Mouse (Mus musculus): Measurements from ENCODE around the gene Actl6b. TPM values are rescaled to one million over a fixed set of nuclear protein-coding genes. Genes with fewer than 3 reads are reported as not detected.

Gene Actl6b
- polyA plus RNA-seq, 1 experiment from 2014 or later: 76.1 TPM

DNA sequence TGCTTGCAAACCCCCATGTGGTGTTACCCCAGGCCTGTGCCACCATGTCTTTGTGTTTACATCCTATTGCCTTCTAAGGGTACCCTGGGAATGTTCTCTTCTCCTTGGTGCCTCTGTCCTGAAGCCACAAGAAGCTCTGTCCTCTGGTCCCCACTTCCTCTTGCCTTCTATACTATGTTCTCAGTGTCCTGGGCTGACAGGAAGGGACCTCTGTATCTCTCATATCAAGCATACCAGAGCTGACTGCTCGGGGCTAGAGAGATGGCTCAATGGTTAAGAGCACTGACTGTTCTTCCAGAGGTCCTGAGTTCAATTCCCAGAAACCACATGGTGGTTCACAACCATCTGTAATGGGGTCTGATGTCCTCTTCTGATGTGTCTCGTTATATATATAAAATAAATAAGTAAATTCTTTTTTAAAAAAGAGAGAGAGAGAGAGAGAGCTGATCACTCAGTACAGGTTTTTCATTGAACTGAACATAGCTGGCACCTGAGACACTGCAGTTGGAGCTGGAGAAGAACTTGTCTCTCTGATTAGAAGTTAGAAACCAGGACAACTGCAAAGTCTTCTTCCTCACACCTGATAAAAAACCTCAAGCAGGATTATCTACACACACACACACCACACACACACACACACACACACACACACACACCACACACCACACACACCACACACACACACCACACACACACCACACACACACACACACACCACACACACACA lies 44.9 kb downstream of the Actl6b start:
- ATAC-seq (ENCODE audit: low FRiP score): no peak

DNA sequence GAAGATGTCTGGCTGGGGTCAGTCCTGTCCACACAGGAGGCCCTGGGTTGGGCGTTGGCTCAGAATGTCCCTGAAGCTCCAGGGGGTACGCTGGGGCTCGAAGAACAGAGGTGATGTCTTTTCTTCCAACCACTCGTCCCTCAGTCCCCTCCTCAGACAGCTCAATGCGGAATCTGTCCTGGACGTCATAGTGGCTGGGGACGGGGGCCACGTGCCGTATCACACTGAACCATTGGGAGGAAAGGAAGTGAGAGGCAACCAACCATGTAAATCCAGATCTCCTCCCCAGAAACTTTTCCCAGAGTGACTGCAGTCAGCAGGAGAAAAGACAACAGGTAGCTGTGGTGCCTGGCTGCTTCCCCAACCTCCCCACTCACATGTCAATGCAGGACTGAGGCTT lies 46.3 kb downstream of the Actl6b start:
- Histone ChIP-seq H3K4me1 (peaks cover 37% of the 10 kb centered on the region), H3K36me3 (replicated peaks) (no peaks in the 10 kb centered on the region), H3K4me3 (replicated peaks) (peak overlapping the region; percentile 71), H3K4me2 (peak overlapping the region; percentile 96), H3K9ac (peak overlapping the region; percentile 86), H3K27ac (no peak overlapping the region), H3K27me3 (no peaks in the 10 kb centered on the region), H3K9me3 (no peaks in the 10 kb centered on the region)
- 70% methylated on average over 9 of the region's 9 CpGs for WGBS
- no peak for ATAC-seq (ENCODE audit: low FRiP score)

More for the DNA sequence above, 44.9 kb downstream of the Actl6b start:
- H3K9ac ChIP-seq: no peak overlapping the region
- 83% methylated on average over 2 of the region's 2 CpGs for WGBS
- no peaks in the 10 kb centered on the region for H3K9me3 ChIP-seq
- H3K4me3 ChIP-seq (replicated peaks): no peak overlapping the region
- no peaks in the 10 kb centered on the region for H3K36me3 ChIP-seq (replicated peaks)
- H3K4me2 ChIP-seq: no peak overlapping the region
- peaks cover 34% of the 10 kb centered on the region for H3K4me1 ChIP-seq
- no peak overlapping the region for H3K27ac ChIP-seq
- no peaks in the 10 kb centered on the region for H3K27me3 ChIP-seq

DNA sequence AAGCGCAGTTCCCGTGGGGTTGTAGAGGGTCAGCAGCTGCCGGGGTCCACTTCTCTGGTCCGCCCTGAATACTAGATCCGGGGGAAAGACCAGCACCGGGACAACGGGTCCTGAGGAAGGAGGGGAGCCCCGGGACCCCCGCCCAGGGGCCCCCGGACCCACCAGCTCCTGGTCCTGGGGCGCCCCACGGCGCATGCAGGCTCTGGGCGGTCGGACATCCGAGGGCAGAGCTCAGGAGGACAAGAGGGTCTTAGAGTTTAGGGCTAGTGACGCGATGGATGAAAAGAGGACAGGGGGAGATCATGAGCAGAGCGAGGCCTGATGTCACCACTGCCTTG lies 46.9 kb downstream of the Actl6b start:
- H3K9ac ChIP-seq: peak overlapping the region; percentile 86
- ATAC-seq (ENCODE audit: low FRiP score): no peak; the same call in none of the 2 replicates
- no peaks in the 10 kb centered on the region for H3K36me3 ChIP-seq (replicated peaks)
- H3K4me1 ChIP-seq: peaks cover 37% of the 10 kb centered on the region
- 3% methylated on average over 19 of the region's 19 CpGs for WGBS
- no peaks in the 10 kb centered on the region for H3K9me3 ChIP-seq
- H3K4me2 ChIP-seq: peak overlapping the region; percentile 96
- no peaks in the 10 kb centered on the region for H3K27me3 ChIP-seq
- H3K27ac ChIP-seq: peak overlapping the region; percentile 81; the same call in 1 of the 2 replicates
- H3K4me3 ChIP-seq (replicated peaks): peak overlapping the region; percentile 71

DNA sequence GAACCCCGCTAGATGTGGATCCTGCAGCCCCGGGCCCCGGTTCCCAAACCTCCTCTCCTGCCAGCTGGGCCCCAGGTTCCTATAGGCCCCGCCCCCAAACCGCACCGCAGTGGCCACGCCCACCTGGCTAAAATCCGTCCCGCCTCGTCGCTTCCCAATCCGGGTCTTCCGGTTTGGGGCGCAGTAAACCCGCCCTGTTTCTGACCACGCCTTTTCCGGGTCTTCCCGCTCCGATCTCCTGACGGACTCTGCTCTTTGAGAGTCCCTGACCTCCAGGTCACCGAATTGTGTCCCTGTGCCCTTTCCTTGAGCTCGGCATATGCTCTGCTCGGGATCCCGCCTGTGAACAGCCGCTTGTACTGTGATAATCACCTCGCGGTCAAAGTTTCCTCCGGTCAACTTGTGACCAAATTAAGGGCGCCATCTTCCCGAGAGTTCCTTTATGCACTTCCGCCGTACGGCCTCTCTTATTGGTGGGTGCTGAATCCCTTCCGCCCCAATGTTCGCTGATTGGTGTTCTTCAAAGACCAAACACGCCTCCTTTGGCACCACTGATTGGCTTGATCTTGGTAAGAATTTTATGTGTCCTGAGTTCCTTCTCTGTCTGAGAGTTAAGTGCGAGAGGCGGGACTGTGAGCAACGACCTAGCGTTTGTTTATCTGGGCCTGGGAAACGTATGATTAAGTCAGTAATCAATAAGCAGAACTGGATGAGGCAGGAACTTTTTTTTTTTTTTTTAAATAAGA lies 47.5 kb downstream of the Actl6b start, which contains the start of gene Mospd3:
Gene Mospd3, minus strand, starts transcription at position 440 of the 746 bp plus-strand sequence.
- no peaks in the 10 kb centered on the region for H3K36me3 ChIP-seq (replicated peaks)
- peaks cover 37% of the 10 kb centered on the region for H3K4me1 ChIP-seq
- H3K9ac ChIP-seq: peak within 1 kb of the TSS; percentile 86
- peak; percentile 95 for ATAC-seq (ENCODE audit: low FRiP score)
- no peaks in the 10 kb centered on the region for H3K27me3 ChIP-seq
- under 1% methylated on average over 41 of the region's 41 CpGs for WGBS
- H3K4me2 ChIP-seq: peak within 1 kb of the TSS; percentile 96
- peak within 1 kb of the TSS; percentile 71 for H3K4me3 ChIP-seq (replicated peaks)
- H3K27ac ChIP-seq: peak within 1 kb of the TSS; percentile 81
- no peaks in the 10 kb centered on the region for H3K9me3 ChIP-seq

DNA sequence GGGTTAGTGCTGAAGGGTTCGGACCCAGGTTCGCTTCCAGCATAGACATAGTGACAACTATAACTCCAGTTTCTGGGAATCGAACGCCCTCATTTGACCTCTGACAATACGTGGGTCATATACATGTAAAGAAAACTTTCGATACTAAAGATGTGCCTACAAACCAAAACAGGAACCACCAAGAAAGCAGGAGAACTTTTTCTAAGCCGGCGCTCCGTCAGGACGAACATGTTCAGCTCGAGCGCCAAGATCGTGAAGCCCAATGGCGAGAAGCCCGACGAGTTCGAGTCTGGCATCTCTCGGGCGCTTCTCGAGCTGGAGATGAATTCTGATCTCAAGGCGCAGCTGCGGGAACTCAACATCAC lies 48.0 kb downstream of the Actl6b start:
- under 1% methylated on average over 22 of the region's 22 CpGs for WGBS
- Histone ChIP-seq H3K27ac (no peak overlapping the region; the same call in 1 of the 2 replicates), H3K27me3 (no peaks in the 10 kb centered on the region), H3K4me2 (peak overlapping the region; percentile 96), H3K4me3 (replicated peaks) (peak overlapping the region; percentile 71), H3K4me1 (peaks cover 37% of the 10 kb centered on the region), H3K9me3 (no peaks in the 10 kb centered on the region), H3K36me3 (replicated peaks) (no peaks in the 10 kb centered on the region), H3K9ac (peak overlapping the region; percentile 59)
- no peak for ATAC-seq (ENCODE audit: low FRiP score)

DNA sequence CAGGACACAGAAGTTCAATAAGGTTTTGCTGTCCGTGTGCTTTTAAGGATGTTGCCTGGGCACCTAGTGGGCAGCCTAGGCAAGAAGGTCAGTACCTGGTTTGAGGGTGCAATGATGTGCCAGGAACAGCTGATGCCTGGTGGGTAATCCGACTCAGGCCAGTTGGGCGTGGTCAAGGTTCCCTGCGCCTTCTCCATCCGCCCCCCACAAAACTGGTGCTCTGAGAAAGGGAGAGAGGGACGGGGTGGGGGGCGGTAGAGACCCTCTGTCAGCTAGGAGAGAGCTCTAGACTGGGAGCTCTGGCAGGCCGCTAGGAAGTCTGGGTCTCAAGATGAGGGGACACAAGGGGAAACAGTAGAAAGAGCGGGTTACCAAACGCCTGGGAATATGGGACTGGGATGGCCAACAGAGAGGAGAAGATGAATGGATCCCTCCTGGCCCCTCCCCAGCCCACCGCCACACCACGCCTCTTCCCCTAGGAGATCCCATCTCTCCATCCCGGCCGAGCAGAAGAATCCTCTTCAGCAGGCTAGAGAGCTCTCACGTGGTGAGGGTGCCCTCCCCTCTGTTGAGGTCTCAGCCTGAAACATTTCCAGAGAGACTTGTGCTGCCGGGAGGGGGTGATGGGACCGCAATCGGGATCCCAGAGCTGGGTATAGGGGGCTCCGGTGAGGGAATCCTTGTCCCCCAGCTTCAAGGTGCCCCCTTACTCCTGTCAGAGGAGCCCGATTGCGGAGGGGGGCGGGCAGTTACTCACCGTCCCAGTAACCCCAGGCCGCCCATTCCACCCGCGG lies 54.7 kb downstream of the Actl6b start:
- no peaks in the 10 kb centered on the region for H3K36me3 ChIP-seq (replicated peaks)
- H3K27ac ChIP-seq: no peak overlapping the region
- peaks cover 24% of the 10 kb centered on the region for H3K27me3 ChIP-seq
- H3K9me3 ChIP-seq: no peaks in the 10 kb centered on the region
- H3K4me2 ChIP-seq: peak overlapping the region; percentile 43
- peak overlapping the region; percentile 4; the same call in 1 of the 2 replicates for H3K4me3 ChIP-seq (replicated peaks)
- ATAC-seq (ENCODE audit: low FRiP score): peak; percentile 40; the same call in 1 of the 2 replicates
- 12% methylated on average over 26 of the region's 26 CpGs for WGBS
- H3K9ac ChIP-seq: 0 out of 2 replicates have a peak overlapping the region, but pooled peaks have one; percentile 33
- H3K4me1 ChIP-seq: peaks cover 49% of the 10 kb centered on the region

DNA sequence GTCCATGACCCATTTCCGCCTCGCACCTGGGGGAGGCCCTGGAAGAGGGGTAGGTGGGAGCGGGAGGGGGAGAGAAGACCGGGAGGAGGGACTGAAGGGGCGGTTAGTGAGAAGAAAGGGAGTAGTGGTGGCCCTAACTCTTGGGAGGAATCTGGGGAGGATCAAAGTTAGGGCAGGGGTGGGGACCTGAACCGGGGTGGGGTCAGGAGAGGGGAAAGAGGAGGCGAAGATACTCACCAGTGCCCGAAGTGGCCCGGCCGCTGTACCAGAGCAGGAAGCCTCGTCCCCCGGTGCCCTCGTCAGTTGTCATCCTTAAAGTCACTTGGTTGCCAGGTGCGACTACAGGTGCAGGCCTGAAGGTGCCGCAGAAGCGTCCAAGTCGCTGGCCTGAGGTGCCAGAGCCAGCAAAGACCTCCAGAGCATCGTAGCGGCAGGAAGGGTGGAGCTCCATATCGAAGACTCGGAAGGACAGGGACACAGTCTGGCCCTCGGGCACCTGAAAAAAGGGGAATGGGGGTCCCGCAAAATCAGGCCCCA lies 55.4 kb downstream of the Actl6b start:
- 16% methylated on average over 21 of the region's 23 CpGs for WGBS
- no peak for ATAC-seq (ENCODE audit: low FRiP score)
- Histone ChIP-seq H3K36me3 (replicated peaks) (no peaks in the 10 kb centered on the region), H3K4me3 (replicated peaks) (peak overlapping the region; percentile 4; the same call in 1 of the 2 replicates), H3K9ac (0 out of 2 replicates have a peak overlapping the region, but pooled peaks have one; percentile 33), H3K9me3 (no peaks in the 10 kb centered on the region), H3K4me1 (peaks cover 48% of the 10 kb centered on the region), H3K27ac (no peak overlapping the region), H3K4me2 (peak overlapping the region; percentile 43), H3K27me3 (peaks cover 24% of the 10 kb centered on the region)

DNA sequence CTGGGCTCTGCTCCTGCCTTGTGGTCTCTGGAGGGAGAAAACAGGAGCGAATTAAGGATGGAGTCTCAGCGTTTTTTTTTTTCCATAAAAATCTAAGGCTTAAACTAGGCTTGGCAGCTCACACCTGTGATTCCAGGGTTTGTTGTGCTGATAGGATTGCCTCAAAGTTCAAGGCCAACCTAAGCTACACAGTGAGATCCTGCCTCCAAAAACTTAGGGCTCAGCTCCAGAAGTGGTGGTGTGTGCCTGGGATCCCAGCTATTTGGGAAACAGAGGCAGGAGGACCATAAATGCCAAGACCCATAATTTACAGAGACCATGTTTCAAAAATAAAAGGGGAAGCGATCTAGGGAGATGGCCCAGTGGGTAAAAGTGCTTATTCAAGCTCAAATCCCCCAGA lies 56.0 kb downstream of the Actl6b start:
- Histone ChIP-seq H3K9me3 (no peaks in the 10 kb centered on the region), H3K27ac (no peak overlapping the region), H3K4me1 (peaks cover 48% of the 10 kb centered on the region), H3K4me2 (no peak overlapping the region), H3K36me3 (replicated peaks) (no peaks in the 10 kb centered on the region), H3K4me3 (replicated peaks) (no peak overlapping the region), H3K27me3 (peaks cover 24% of the 10 kb centered on the region), H3K9ac (no peak overlapping the region)
- 65% methylated on average over 3 of the region's 3 CpGs for WGBS
- ATAC-seq (ENCODE audit: low FRiP score): no peak

DNA sequence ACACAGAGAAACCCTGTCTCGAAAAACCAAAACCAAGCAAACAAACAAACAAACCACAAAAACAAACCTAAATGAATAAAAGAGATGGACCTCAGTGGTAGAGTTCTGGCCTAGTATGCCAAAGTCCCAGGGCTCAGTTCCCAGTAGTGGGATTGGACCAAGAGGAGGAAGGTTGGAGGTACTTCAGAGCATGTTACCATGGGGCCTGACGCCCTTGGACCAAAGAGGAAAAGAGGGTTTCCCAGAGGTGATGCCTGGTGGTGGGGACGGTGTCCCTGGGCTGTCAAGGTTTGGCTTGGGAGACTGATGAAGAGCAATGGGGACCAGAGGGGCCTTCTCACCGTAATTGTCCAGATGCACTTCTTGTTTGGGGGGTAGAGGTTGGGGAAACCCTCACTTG lies 56.7 kb downstream of the Actl6b start:
- H3K4me3 ChIP-seq (replicated peaks): 0 out of 2 replicates have a peak overlapping the region, but pooled peaks have one; percentile 4
- WGBS: 77% methylated on average over 4 of the region's 4 CpGs
- H3K4me2 ChIP-seq: peak overlapping the region; percentile 19; the same call in 1 of the 2 replicates

DNA sequence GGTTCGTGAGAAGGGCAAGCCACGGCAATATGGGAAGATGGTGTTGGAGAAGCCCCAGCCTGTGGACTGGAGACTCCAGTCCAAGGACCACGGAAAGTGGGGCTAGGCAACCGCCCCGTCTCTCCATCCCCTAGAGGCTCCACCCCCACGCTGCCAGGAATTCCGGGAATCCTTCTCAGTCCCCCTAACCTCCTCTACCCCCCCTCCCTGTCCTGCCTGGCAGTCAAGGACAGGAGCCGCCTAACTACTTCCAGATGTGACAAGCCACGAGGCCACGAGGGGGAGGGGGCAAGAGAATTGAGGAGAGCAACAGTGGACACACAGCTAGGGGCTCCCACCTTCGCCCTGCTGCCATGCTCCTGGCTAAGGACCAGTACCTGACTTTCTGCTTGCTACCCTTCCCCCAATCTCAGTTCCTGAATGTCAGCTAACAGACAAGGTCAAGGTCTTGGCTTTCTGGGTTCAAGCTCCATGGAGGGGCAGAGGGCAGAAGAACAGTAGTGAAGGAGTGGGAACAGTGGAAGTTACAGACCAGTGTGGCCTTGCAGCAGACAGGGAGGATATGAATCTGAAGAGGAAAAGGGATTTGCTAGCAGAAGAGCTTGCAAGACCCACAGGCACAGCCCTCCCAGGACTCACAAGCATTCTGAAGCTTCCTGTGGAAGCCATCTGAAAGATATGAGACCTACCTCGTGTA lies 57.4 kb downstream of the Actl6b start:
- H3K36me3 ChIP-seq (replicated peaks): no peaks in the 10 kb centered on the region
- H3K27me3 ChIP-seq: peaks cover 24% of the 10 kb centered on the region
- H3K27ac ChIP-seq: peak overlapping the region; percentile 62
- peaks cover 48% of the 10 kb centered on the region for H3K4me1 ChIP-seq
- peak overlapping the region; percentile 19 for H3K4me2 ChIP-seq
- ATAC-seq (ENCODE audit: low FRiP score): no peak
- H3K9ac ChIP-seq: no peak overlapping the region; the same call in 1 of the 2 replicates
- no peaks in the 10 kb centered on the region for H3K9me3 ChIP-seq
- 0 out of 2 replicates have a peak overlapping the region, but pooled peaks have one; percentile 4 for H3K4me3 ChIP-seq (replicated peaks)
- 19% methylated on average over 12 of the region's 12 CpGs for WGBS

More for the DNA sequence above, 56.7 kb downstream of the Actl6b start:
- H3K4me1 ChIP-seq: peaks cover 48% of the 10 kb centered on the region
- ATAC-seq (ENCODE audit: low FRiP score): no peak
- H3K9me3 ChIP-seq: no peaks in the 10 kb centered on the region
- peaks cover 24% of the 10 kb centered on the region for H3K27me3 ChIP-seq
- H3K36me3 ChIP-seq (replicated peaks): no peaks in the 10 kb centered on the region
- H3K9ac ChIP-seq: no peak overlapping the region
- peak overlapping the region; percentile 62; the same call in 1 of the 2 replicates for H3K27ac ChIP-seq

DNA sequence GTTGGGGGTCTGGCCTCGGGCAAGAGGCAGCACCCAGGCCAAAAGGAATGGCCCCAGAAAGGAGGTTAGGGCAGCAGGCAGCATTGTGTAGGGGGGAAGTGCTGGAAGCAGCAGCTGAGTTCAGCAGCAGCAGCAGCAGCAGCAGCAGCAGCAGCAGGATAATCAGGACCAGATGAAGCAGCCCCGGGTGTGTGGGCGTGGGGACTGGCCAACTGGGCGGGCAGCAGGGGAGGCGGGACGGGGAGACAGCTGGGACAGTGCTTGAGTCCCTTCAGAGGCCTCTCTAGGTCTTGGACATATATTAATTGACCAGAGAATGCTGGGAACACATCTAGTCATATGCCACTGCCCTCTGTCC lies 57.9 kb downstream of the Actl6b start:
- peak overlapping the region; percentile 62 for H3K27ac ChIP-seq
- H3K36me3 ChIP-seq (replicated peaks): no peaks in the 10 kb centered on the region
- H3K4me2 ChIP-seq: peak overlapping the region; percentile 19; the same call in 1 of the 2 replicates
- ATAC-seq (ENCODE audit: low FRiP score): no peak
- H3K4me1 ChIP-seq: peaks cover 48% of the 10 kb centered on the region
- H3K9ac ChIP-seq: no peak overlapping the region; the same call in 1 of the 2 replicates
- peaks cover 24% of the 10 kb centered on the region for H3K27me3 ChIP-seq
- WGBS: 37% methylated on average over 6 of the region's 6 CpGs
- H3K9me3 ChIP-seq: no peaks in the 10 kb centered on the region
- no peak overlapping the region for H3K4me3 ChIP-seq (replicated peaks)
